Mouse (Mus musculus): ENCODE data around the gene Msi2. TPM values are rescaled to one million over a fixed set of nuclear protein-coding genes. Genes with fewer than 3 reads are reported as not detected.
A peak's percentile ranks its signal among the peaks of the same experiment; 100 is the strongest.

Gene Msi2
- polyA plus RNA-seq, 1 experiment from 2014 or later: 41.0 TPM

- no peaks in the 10 kb centered on the region for H3K27me3 ChIP-seq
- H3K27ac ChIP-seq: peak overlapping the region; percentile 47; the same call in 1 of the 2 replicates
- 43% methylated on average over 8 of the region's 8 CpGs for WGBS
- H3K4me3 ChIP-seq (replicated peaks): no peak overlapping the region
- no peaks in the 10 kb centered on the region for H3K9me3 ChIP-seq
- H3K36me3 ChIP-seq: peaks cover 13% of the 10 kb centered on the region
- no peak overlapping the region for H3K9ac ChIP-seq (replicated peaks)
- no peak for ATAC-seq
- H3K4me2 ChIP-seq (replicated peaks): no peak overlapping the region
- H3K4me1 ChIP-seq (replicated peaks): peaks cover 73% of the 10 kb centered on the region
These were observed 124.3 kb downstream of the Msi2 start for GRCm38 (mm10) chr11:88594010-88594409.

- Histone ChIP-seq H3K4me2 (replicated peaks) (no peak overlapping the region), H3K36me3 (peaks cover 17% of the 10 kb centered on the region), H3K27ac (0 out of 2 replicates have a peak overlapping the region, but pooled peaks have one; percentile 1), H3K9ac (replicated peaks) (no peak overlapping the region), H3K27me3 (no peaks in the 10 kb centered on the region), H3K9me3 (no peaks in the 10 kb centered on the region), H3K4me1 (replicated peaks) (peaks cover 79% of the 10 kb centered on the region), H3K4me3 (replicated peaks) (no peak overlapping the region)
- ATAC-seq: no peak
- WGBS: 85% methylated on average over 8 of the region's 8 CpGs
These were observed 126.2 kb downstream of the Msi2 start for GRCm38 (mm10) chr11:88592099-88592498.

- no peak overlapping the region for H3K9ac ChIP-seq (replicated peaks)
- H3K9me3 ChIP-seq: no peaks in the 10 kb centered on the region
- no peaks in the 10 kb centered on the region for H3K27me3 ChIP-seq
- no peak overlapping the region for H3K4me2 ChIP-seq (replicated peaks)
- no peak overlapping the region for H3K4me3 ChIP-seq (replicated peaks)
- no peak overlapping the region for H3K27ac ChIP-seq
- 82% methylated on average over 5 of the region's 5 CpGs for WGBS
- ATAC-seq: no peak
- peaks cover 17% of the 10 kb centered on the region for H3K36me3 ChIP-seq
- H3K4me1 ChIP-seq (replicated peaks): peaks cover 84% of the 10 kb centered on the region
These were observed 127.7 kb downstream of the Msi2 start for GRCm38 (mm10) chr11:88590647-88591046.

- Histone ChIP-seq H3K4me2 (replicated peaks) (no peak overlapping the region), H3K9ac (replicated peaks) (no peak overlapping the region), H3K27ac (peak overlapping the region; percentile 74), H3K4me1 (replicated peaks) (peaks cover 84% of the 10 kb centered on the region), H3K27me3 (no peaks in the 10 kb centered on the region), H3K4me3 (replicated peaks) (no peak overlapping the region), H3K36me3 (peaks cover 13% of the 10 kb centered on the region), H3K9me3 (no peaks in the 10 kb centered on the region)
- no peak for ATAC-seq
- WGBS: 81% methylated on average over 6 of the region's 6 CpGs
These were observed 128.7 kb downstream of the Msi2 start for GRCm38 (mm10) chr11:88589641-88590040.

- H3K9ac ChIP-seq (replicated peaks): peak overlapping the region; percentile 11; the same call in 1 of the 2 replicates
- ATAC-seq: no peak
These were observed 129.6 kb downstream of the Msi2 start for GRCm38 (mm10) chr11:88588688-88589210.

GRCm38 (mm10) chr11:88587710-88588109, 130.6 kb downstream of the Msi2 start:
- peaks cover 13% of the 10 kb centered on the region for H3K36me3 ChIP-seq
- H3K27me3 ChIP-seq: no peaks in the 10 kb centered on the region
- no peak overlapping the region for H3K4me2 ChIP-seq (replicated peaks)
- WGBS: 33% methylated on average over 5 of the region's 5 CpGs
- peak overlapping the region; percentile 74 for H3K27ac ChIP-seq
- H3K4me1 ChIP-seq (replicated peaks): peaks cover 93% of the 10 kb centered on the region
- H3K4me3 ChIP-seq (replicated peaks): no peak overlapping the region
- H3K9me3 ChIP-seq: no peaks in the 10 kb centered on the region
- no peak for ATAC-seq
- no peak overlapping the region; the same call in 1 of the 2 replicates for H3K9ac ChIP-seq (replicated peaks)

More at GRCm38 (mm10) chr11:88588688-88589210, 129.6 kb downstream of the Msi2 start:
- H3K4me3 ChIP-seq (replicated peaks): no peak overlapping the region
- no peaks in the 10 kb centered on the region for H3K9me3 ChIP-seq
- 29% methylated on average over 9 of the region's 9 CpGs for WGBS
- H3K27me3 ChIP-seq: no peaks in the 10 kb centered on the region
- no peak overlapping the region for H3K4me2 ChIP-seq (replicated peaks)
- peaks cover 87% of the 10 kb centered on the region for H3K4me1 ChIP-seq (replicated peaks)
- H3K27ac ChIP-seq: peak overlapping the region; percentile 74
- H3K36me3 ChIP-seq: peaks cover 13% of the 10 kb centered on the region

GRCm38 (mm10) chr11:88585880-88586279, 132.4 kb downstream of the Msi2 start:
- 33% methylated on average over 2 of the region's 2 CpGs for WGBS
- peaks cover 13% of the 10 kb centered on the region for H3K36me3 ChIP-seq
- no peak overlapping the region for H3K4me3 ChIP-seq (replicated peaks)
- no peak for ATAC-seq
- no peaks in the 10 kb centered on the region for H3K27me3 ChIP-seq
- peaks cover 100% of the 10 kb centered on the region for H3K4me1 ChIP-seq (replicated peaks)
- H3K9me3 ChIP-seq: no peaks in the 10 kb centered on the region
- H3K9ac ChIP-seq (replicated peaks): peak overlapping the region; percentile 37; the same call in 1 of the 2 replicates
- H3K4me2 ChIP-seq (replicated peaks): peak overlapping the region; percentile 45
- peak overlapping the region; percentile 95 for H3K27ac ChIP-seq

GRCm38 (mm10) chr11:88585171-88585632, 133.1 kb downstream of the Msi2 start:
- H3K4me3 ChIP-seq (replicated peaks): no peak overlapping the region
- peaks cover 100% of the 10 kb centered on the region for H3K4me1 ChIP-seq (replicated peaks)
- H3K9me3 ChIP-seq: no peaks in the 10 kb centered on the region
- peak overlapping the region; percentile 95 for H3K27ac ChIP-seq
- ATAC-seq: peak; percentile 82
- peak overlapping the region; percentile 45 for H3K4me2 ChIP-seq (replicated peaks)
- H3K27me3 ChIP-seq: no peaks in the 10 kb centered on the region
- peak overlapping the region; percentile 56 for H3K9ac ChIP-seq (replicated peaks)
- 2% methylated on average over 10 of the region's 10 CpGs for WGBS
- H3K36me3 ChIP-seq: peaks cover 13% of the 10 kb centered on the region

GRCm38 (mm10) chr11:88583866-88584265, 134.4 kb downstream of the Msi2 start:
- H3K36me3 ChIP-seq: peaks cover 3% of the 10 kb centered on the region
- H3K4me3 ChIP-seq (replicated peaks): no peak overlapping the region
- H3K4me2 ChIP-seq (replicated peaks): peak overlapping the region; percentile 45
- H3K9ac ChIP-seq (replicated peaks): peak overlapping the region; percentile 56
- H3K9me3 ChIP-seq: no peaks in the 10 kb centered on the region
- no peak for ATAC-seq
- peaks cover 100% of the 10 kb centered on the region for H3K4me1 ChIP-seq (replicated peaks)
- peak overlapping the region; percentile 95 for H3K27ac ChIP-seq
- H3K27me3 ChIP-seq: no peaks in the 10 kb centered on the region
- 3% methylated on average over 6 of the region's 6 CpGs for WGBS

GRCm38 (mm10) chr11:88583259-88583833, 135.0 kb downstream of the Msi2 start:
- Histone ChIP-seq H3K4me2 (replicated peaks) (peak overlapping the region; percentile 45), H3K36me3 (no peaks in the 10 kb centered on the region), H3K4me1 (replicated peaks) (peaks cover 100% of the 10 kb centered on the region), H3K9me3 (no peaks in the 10 kb centered on the region), H3K4me3 (replicated peaks) (no peak overlapping the region), H3K27ac (peak overlapping the region; percentile 95), H3K9ac (replicated peaks) (peak overlapping the region; percentile 56), H3K27me3 (no peaks in the 10 kb centered on the region)
- WGBS: under 1% methylated on average over 8 of the region's 8 CpGs
- peak; percentile 72 for ATAC-seq

GRCm38 (mm10) chr11:88582781-88583180, 135.5 kb downstream of the Msi2 start:
- H3K4me3 ChIP-seq (replicated peaks): peak overlapping the region; percentile 2; the same call in 1 of the 2 replicates
- peak; percentile 15; the same call in 1 of the 2 replicates for ATAC-seq
- H3K4me2 ChIP-seq (replicated peaks): peak overlapping the region; percentile 45
- no peaks in the 10 kb centered on the region for H3K9me3 ChIP-seq
- peaks cover 99% of the 10 kb centered on the region for H3K4me1 ChIP-seq (replicated peaks)
- WGBS: under 1% methylated on average over 7 of the region's 7 CpGs
- no peaks in the 10 kb centered on the region for H3K27me3 ChIP-seq
- no peaks in the 10 kb centered on the region; the same call in 1 of the 2 replicates for H3K36me3 ChIP-seq
- H3K27ac ChIP-seq: peak overlapping the region; percentile 95
- peak overlapping the region; percentile 56; the same call in 1 of the 2 replicates for H3K9ac ChIP-seq (replicated peaks)

- Histone ChIP-seq H3K4me2 (replicated peaks) (peak overlapping the region; percentile 45), H3K4me1 (replicated peaks) (peaks cover 99% of the 10 kb centered on the region), H3K4me3 (replicated peaks) (peak overlapping the region; percentile 2; the same call in 1 of the 2 replicates), H3K27ac (peak overlapping the region; percentile 95), H3K36me3 (no peaks in the 10 kb centered on the region; the same call in 1 of the 2 replicates), H3K9ac (replicated peaks) (peak overlapping the region; percentile 56), H3K9me3 (no peaks in the 10 kb centered on the region), H3K27me3 (no peaks in the 10 kb centered on the region)
- ATAC-seq: 0 out of 2 replicates have a peak, but pooled peaks have one; percentile 13
- whole genome bisulfite sequencing: 6% methylated on average over 13 of the region's 13 CpGs
These were observed 136.1 kb downstream of the Msi2 start for GRCm38 (mm10) chr11:88582021-88582707.

All from midbrain, embryonic 13.5 days (tissue).